Mouse (Mus musculus) olfactory bulb, adult 2 months (tissue): ENCODE data around the gene Frmpd2.

ENCODE experiments used
- CTCF ChIP-seq: fragments of 200-500 bp; IDR thresholded peaks from 2 replicates; pipeline ENCODE4 v1.5.1; 2012; ENCODE audit warnings: low read depth, mild to moderate bottlenecking, low read length, moderate library complexity; ENCODE audit not compliant: insufficient read depth
- POLR2A ChIP-seq: fragments of 200-500 bp; IDR thresholded peaks from 2 replicates; pipeline ENCODE4 v1.6.1; 2012; ENCODE audit warnings: mild to moderate bottlenecking, low read depth, low read length, moderate library complexity; ENCODE audit not compliant: insufficient read depth

GRCm38 (mm10) chr14:33424124-33424523 is 47.4 kb upstream of the Frmpd2 start:
- TF ChIP-seq CTCF (no peak), POLR2A (no peak)
